Mouse (Mus musculus) ovary, postnatal 10 days (tissue): Measurements from ENCODE around the gene Sun2.

ENCODE experiments used
- DNase-seq: peaks from one replicate; pipeline ENCODE4 v3.0.0; 2022; ENCODE audit warnings: low spot score

Sun2 gene

GRCm38 (mm10) chr15:79741921-79742705 lies at the start of gene Sun2:
Gene Sun2, minus strand, starts transcription at chr15:79742536.
- peak; percentile 65 for DNase-seq

GRCm38 (mm10) chr15:79791502-79791901 lies 49.2 kb upstream of the Sun2 start:
- peak; percentile 26 for DNase-seq

- DNase-seq: no peak
Measured at GRCm38 (mm10) chr15:79790905-79791304, 48.6 kb upstream of the Sun2 start.

GRCm38 (mm10) chr15:79790111-79790510 lies 47.8 kb upstream of the Sun2 start:
- no peak for DNase-seq

GRCm38 (mm10) chr15:79787815-79788214 lies 45.5 kb upstream of the Sun2 start:
- no peak for DNase-seq

- no peak for DNase-seq
Measured at GRCm38 (mm10) chr15:79785056-79785455, 42.7 kb upstream of the Sun2 start.

GRCm38 (mm10) chr15:79777749-79778148 lies 35.4 kb upstream of the Sun2 start, which contains the start of gene Dnal4:
Gene Dnal4, minus strand, starts transcription at chr15:79777849.
- no peak for DNase-seq

- DNase-seq: no peak
Measured at GRCm38 (mm10) chr15:79775662-79776061, 33.3 kb upstream of the Sun2 start.

GRCm38 (mm10) chr15:79774117-79775027 lies 32.0 kb upstream of the Sun2 start:
- peak; percentile 76 for DNase-seq

- DNase-seq: no peak
Measured at GRCm38 (mm10) chr15:79770629-79771240, 28.4 kb upstream of the Sun2 start.

GRCm38 (mm10) chr15:79768302-79768701 lies 26.0 kb upstream of the Sun2 start:
- DNase-seq: no peak

GRCm38 (mm10) chr15:79767327-79767961 lies 25.1 kb upstream of the Sun2 start:
- no peak for DNase-seq

GRCm38 (mm10) chr15:79766586-79767071 lies 24.3 kb upstream of the Sun2 start:
- no peak for DNase-seq

- no peak for DNase-seq
Measured at GRCm38 (mm10) chr15:79766168-79766567, 23.8 kb upstream of the Sun2 start.

GRCm38 (mm10) chr15:79765361-79765760 lies 23.0 kb upstream of the Sun2 start:
- DNase-seq: no peak

- DNase-seq: no peak
Measured at GRCm38 (mm10) chr15:79764539-79765267, 22.4 kb upstream of the Sun2 start.

- DNase-seq: peak; percentile 21
Measured at GRCm38 (mm10) chr15:79763601-79764246, 21.4 kb upstream of the Sun2 start.

GRCm38 (mm10) chr15:79763001-79763400 lies 20.7 kb upstream of the Sun2 start:
- DNase-seq: no peak

- no peak for DNase-seq
Measured at GRCm38 (mm10) chr15:79760956-79761355, 18.6 kb upstream of the Sun2 start.

GRCm38 (mm10) chr15:79757118-79757517 lies 14.8 kb upstream of the Sun2 start:
- no peak for DNase-seq
